Mouse (Mus musculus): Measurements from ENCODE around the gene Slc35e2. TPM values are rescaled to one million over a fixed set of nuclear protein-coding genes. Genes with fewer than 3 reads are reported as not detected.
"Not testable (repeated sequence)": the region's sequence is repeated elsewhere in the genome, so short reads cannot be mapped to it uniquely, and the experiment has no call there.

Slc35e2 gene
- polyA plus RNA-seq, 1 experiment from 2014 or later, result 12.3 TPM

DNA sequence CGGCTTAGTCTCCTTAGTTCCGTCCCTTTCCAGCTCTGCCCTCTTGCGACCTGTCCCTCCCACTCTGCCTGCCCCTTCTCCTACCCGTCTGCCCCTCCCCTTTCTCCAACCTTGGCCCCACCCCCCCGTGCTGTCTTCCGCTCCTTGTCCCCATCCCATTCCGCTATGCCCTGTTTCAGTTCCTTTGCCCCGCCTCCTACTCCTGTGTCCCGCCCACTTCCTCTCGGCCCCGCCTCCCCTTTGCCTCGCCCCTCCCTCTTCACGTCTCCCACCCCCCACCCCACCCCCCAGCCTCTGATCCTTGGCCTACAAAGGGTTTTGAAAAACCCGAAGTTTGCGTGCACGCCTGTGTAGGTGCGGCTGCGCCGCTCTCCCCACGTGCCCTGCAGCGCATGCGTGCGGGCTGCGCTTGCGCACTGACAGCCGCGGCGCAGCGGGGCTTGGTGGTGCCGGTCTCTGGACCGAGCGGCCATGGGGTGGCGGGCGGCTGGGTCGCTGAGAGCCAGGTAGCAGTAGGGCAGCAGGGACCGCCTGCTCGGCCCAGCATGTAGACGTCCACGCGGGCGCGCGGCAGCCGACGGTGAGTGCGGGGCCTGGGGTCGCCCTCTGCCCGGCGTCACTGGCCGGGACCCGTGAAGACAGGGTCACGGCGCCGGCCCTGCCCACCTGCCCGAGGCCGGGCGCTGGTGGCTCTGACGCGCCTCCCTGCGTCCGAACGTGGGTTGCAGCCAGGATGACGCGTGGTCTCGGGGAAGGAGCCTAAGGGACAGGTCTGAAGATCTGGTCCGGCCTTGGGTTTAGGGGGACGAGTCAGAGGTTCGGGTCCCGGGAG is 37.6 kb upstream of the Slc35e2 start:
- H3K27me3 ChIP-seq (replicated peaks; ENCODE audit: control insufficient read depth, insufficient read depth, low read length), result no peaks in the 10 kb centered on the region
- under 1% methylated on average over 64 of the region's 69 CpGs for WGBS
- peak overlapping the region; percentile 93 for H3K27ac ChIP-seq (ENCODE audit: low read depth, low read length)
- H3K4me1 ChIP-seq (ENCODE audit: control insufficient read depth, insufficient read depth, low read depth, low read length), result peaks cover 21% of the 10 kb centered on the region
- peak overlapping the region; percentile 91 for H3K4me2 ChIP-seq (ENCODE audit: low read length)
- peak overlapping the region; percentile 88 for H3K4me3 ChIP-seq (ENCODE audit: low read length)
- H3K9ac ChIP-seq (ENCODE audit: low read depth, low read length), result peak overlapping the region; percentile 89
- peaks cover 22% of the 10 kb centered on the region for H3K36me3 ChIP-seq (ENCODE audit: control insufficient read depth, insufficient read depth, low read length)
- peak; percentile 97 for ATAC-seq
- no peaks in the 10 kb centered on the region for H3K9me3 ChIP-seq (ENCODE audit: control insufficient read depth, low read length)

GRCm38 (mm10) chr4:155564315-155565069 is 36.7 kb upstream of the Slc35e2 start:
- ATAC-seq, result no peak
- Histone ChIP-seq H3K4me1 (ENCODE audit: control insufficient read depth, insufficient read depth, low read depth, low read length) (peaks cover 21% of the 10 kb centered on the region), H3K9me3 (ENCODE audit: control insufficient read depth, low read length) (no peaks in the 10 kb centered on the region), H3K9ac (ENCODE audit: low read depth, low read length) (peak overlapping the region; percentile 89), H3K4me3 (ENCODE audit: low read length) (peak overlapping the region; percentile 88), H3K27ac (ENCODE audit: low read depth, low read length) (peak overlapping the region; percentile 93), H3K36me3 (ENCODE audit: control insufficient read depth, insufficient read depth, low read length) (peaks cover 14% of the 10 kb centered on the region), H3K4me2 (ENCODE audit: low read length) (peak overlapping the region; percentile 91), H3K27me3 (replicated peaks; ENCODE audit: control insufficient read depth, insufficient read depth, low read length) (no peaks in the 10 kb centered on the region)
- 17% methylated on average over 20 of the region's 20 CpGs for WGBS

- Histone ChIP-seq H3K27me3 (replicated peaks; ENCODE audit: control insufficient read depth, insufficient read depth, low read length) (no peaks in the 10 kb centered on the region), H3K9ac (ENCODE audit: low read depth, low read length) (no peak overlapping the region), H3K27ac (ENCODE audit: low read depth, low read length) (no peak overlapping the region), H3K36me3 (ENCODE audit: control insufficient read depth, insufficient read depth, low read length) (no peaks in the 10 kb centered on the region), H3K9me3 (ENCODE audit: control insufficient read depth, low read length) (no peaks in the 10 kb centered on the region), H3K4me1 (ENCODE audit: control insufficient read depth, insufficient read depth, low read depth, low read length) (peaks cover 21% of the 10 kb centered on the region), H3K4me2 (ENCODE audit: low read length) (no peak overlapping the region), H3K4me3 (ENCODE audit: low read length) (no peak overlapping the region)
- 77% methylated on average over 8 of the region's 8 CpGs for WGBS
- ATAC-seq, result no peak
Observed at GRCm38 (mm10) chr4:155566555-155566954, 34.7 kb upstream of the Slc35e2 start.

DNA sequence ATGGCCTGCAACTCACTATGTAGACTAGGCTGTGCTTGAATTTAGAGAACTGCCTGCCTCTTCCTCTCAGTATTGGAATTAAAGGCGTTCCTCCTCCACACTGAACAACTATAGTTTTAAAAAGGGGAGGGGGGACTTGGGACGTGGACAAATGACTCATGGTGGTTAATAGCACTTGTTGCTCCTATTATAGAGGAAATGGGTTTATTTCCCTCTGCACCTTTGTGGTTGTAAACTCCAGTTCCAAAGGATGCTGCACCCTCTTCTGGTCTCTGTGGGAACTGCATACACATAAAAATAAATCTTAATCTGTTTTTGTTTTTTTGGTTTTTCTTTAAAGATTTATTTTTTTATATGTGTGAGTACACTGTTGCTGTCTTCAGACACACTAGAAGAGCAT is 33.0 kb upstream of the Slc35e2 start:
- no peak overlapping the region for H3K4me2 ChIP-seq (ENCODE audit: low read length)
- H3K27ac ChIP-seq (ENCODE audit: low read depth, low read length), result no peak overlapping the region
- no peaks in the 10 kb centered on the region for H3K27me3 ChIP-seq (replicated peaks; ENCODE audit: control insufficient read depth, insufficient read depth, low read length)
- no peak for ATAC-seq
- no peaks in the 10 kb centered on the region for H3K9me3 ChIP-seq (ENCODE audit: control insufficient read depth, low read length)
- H3K4me1 ChIP-seq (ENCODE audit: control insufficient read depth, insufficient read depth, low read depth, low read length), result peaks cover 12% of the 10 kb centered on the region
- no peak overlapping the region for H3K9ac ChIP-seq (ENCODE audit: low read depth, low read length)
- WGBS, result 28% methylated on average over 2 of the region's 2 CpGs
- no peak overlapping the region for H3K4me3 ChIP-seq (ENCODE audit: low read length)
- no peaks in the 10 kb centered on the region for H3K36me3 ChIP-seq (ENCODE audit: control insufficient read depth, insufficient read depth, low read length)

DNA sequence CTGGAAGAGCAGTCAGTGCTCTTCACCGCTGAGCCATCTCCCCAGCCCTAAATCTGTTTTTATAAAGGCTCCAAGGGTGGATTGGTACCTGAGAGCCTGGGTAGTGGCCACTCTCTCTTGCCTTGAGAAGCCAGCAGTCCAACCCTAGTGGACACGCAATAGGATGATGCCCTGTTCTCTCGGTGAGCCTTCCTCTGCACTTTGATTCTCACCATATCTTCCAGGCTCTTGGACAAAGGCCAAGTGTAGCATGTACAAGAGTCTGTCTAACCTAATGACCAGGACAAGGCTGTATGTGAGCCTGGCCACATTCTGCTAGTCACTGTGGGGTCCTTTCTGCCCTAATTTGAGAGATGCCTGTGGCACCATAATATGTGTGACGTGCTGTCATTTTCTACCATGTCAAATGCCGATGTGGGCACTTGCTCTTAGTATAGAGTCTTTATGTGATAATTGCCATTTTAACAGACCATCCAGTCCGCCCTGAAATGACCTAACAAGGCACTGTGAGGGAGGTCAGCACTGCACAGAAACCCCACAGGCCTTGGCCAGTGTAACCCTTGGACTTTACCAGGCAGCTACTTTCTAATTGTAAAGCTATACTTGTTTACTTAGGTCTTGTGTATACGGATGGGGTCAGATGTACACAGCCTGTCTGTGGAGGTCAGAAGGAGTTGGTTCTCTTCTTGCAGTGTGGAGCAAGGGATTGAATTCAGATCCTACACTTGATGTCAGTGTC is 32.4 kb upstream of the Slc35e2 start:
- Histone ChIP-seq H3K4me3 (ENCODE audit: low read length) (no peak overlapping the region), H3K27me3 (replicated peaks; ENCODE audit: control insufficient read depth, insufficient read depth, low read length) (no peaks in the 10 kb centered on the region), H3K9me3 (ENCODE audit: control insufficient read depth, low read length) (no peaks in the 10 kb centered on the region), H3K9ac (ENCODE audit: low read depth, low read length) (no peak overlapping the region), H3K36me3 (ENCODE audit: control insufficient read depth, insufficient read depth, low read length) (no peaks in the 10 kb centered on the region), H3K4me1 (ENCODE audit: control insufficient read depth, insufficient read depth, low read depth, low read length) (peaks cover 12% of the 10 kb centered on the region), H3K4me2 (ENCODE audit: low read length) (no peak overlapping the region), H3K27ac (ENCODE audit: low read depth, low read length) (no peak overlapping the region)
- WGBS, result 95% methylated on average over 7 of the region's 7 CpGs
- ATAC-seq, result no peak

DNA sequence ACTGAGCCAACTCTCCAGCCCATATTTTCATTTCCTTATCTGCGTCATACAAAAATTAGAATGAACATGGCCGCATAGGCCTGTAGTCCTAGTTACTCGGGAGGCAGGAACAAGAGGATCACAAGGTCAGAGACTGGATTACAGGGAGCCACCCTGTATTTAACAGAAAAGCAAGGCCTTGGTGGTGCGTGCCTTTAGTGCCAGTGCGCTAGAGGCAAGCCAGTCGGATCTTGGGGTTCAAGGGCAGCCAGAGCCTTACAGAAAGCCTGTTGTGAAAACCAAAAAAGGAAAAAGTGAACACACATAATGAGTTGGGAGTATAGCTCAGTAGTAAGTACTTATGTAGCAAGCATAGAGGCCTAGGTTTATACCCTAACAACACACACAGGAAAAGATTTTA is 31.4 kb upstream of the Slc35e2 start:
- Histone ChIP-seq H3K36me3 (ENCODE audit: control insufficient read depth, insufficient read depth, low read length) (no peaks in the 10 kb centered on the region), H3K4me1 (ENCODE audit: control insufficient read depth, insufficient read depth, low read depth, low read length) (peaks cover 7% of the 10 kb centered on the region), H3K9me3 (ENCODE audit: control insufficient read depth, low read length) (no peaks in the 10 kb centered on the region), H3K27ac (ENCODE audit: low read depth, low read length) (no peak overlapping the region), H3K4me3 (ENCODE audit: low read length) (no peak overlapping the region), H3K9ac (ENCODE audit: low read depth, low read length) (no peak overlapping the region), H3K27me3 (replicated peaks; ENCODE audit: control insufficient read depth, insufficient read depth, low read length) (no peaks in the 10 kb centered on the region), H3K4me2 (ENCODE audit: low read length) (no peak overlapping the region)
- WGBS, result 93% methylated on average over 6 of the region's 6 CpGs
- ATAC-seq, result no peak

DNA sequence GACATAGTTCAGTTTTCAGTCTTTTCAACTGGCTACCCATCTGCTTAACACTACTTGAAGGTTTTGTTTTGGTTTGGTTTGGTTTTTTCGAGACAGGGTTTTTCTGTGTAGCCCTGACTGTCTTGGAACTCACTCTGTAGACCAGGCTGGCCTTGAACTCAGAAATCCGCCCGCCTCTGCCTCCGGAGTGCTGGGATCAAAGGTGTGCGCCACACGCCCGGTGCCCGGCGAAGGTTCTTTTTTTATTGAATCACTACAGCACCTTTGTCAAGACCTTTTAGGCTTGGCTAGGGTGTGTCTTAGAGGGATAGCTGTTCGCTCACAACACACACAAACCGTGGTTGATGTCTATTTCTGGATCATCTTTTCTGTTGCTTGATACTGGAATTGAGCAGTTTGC is 30.9 kb upstream of the Slc35e2 start:
- H3K9me3 ChIP-seq (ENCODE audit: control insufficient read depth, low read length); H3K4me2 ChIP-seq (ENCODE audit: low read length); H3K4me1 ChIP-seq (ENCODE audit: control insufficient read depth, insufficient read depth, low read depth, low read length); H3K4me3 ChIP-seq (ENCODE audit: low read length); H3K9ac ChIP-seq (ENCODE audit: low read depth, low read length); ATAC-seq; H3K27me3 ChIP-seq (replicated peaks; ENCODE audit: control insufficient read depth, insufficient read depth, low read length); H3K27ac ChIP-seq (ENCODE audit: low read depth, low read length); H3K36me3 ChIP-seq (ENCODE audit: control insufficient read depth, insufficient read depth, low read length): not testable (repeated sequence)
- 94% methylated on average over 11 of the region's 11 CpGs for WGBS

- no peak for ATAC-seq
- no peaks in the 10 kb centered on the region for H3K27me3 ChIP-seq (replicated peaks; ENCODE audit: control insufficient read depth, insufficient read depth, low read length)
- no peak overlapping the region for H3K4me3 ChIP-seq (ENCODE audit: low read length)
- no peak overlapping the region for H3K4me2 ChIP-seq (ENCODE audit: low read length)
- no peaks in the 10 kb centered on the region for H3K4me1 ChIP-seq (ENCODE audit: control insufficient read depth, insufficient read depth, low read depth, low read length)
- H3K36me3 ChIP-seq (ENCODE audit: control insufficient read depth, insufficient read depth, low read length), result no peaks in the 10 kb centered on the region
- 89% methylated on average over 2 of the region's 2 CpGs for WGBS
- no peak overlapping the region for H3K27ac ChIP-seq (ENCODE audit: low read depth, low read length)
- H3K9ac ChIP-seq (ENCODE audit: low read depth, low read length), result no peak overlapping the region
- H3K9me3 ChIP-seq (ENCODE audit: control insufficient read depth, low read length), result no peaks in the 10 kb centered on the region
Observed at GRCm38 (mm10) chr4:155571442-155571841, 29.8 kb upstream of the Slc35e2 start.

- no peak overlapping the region for H3K4me3 ChIP-seq (ENCODE audit: low read length)
- H3K4me2 ChIP-seq (ENCODE audit: low read length), result no peak overlapping the region
- no peak overlapping the region for H3K9ac ChIP-seq (ENCODE audit: low read depth, low read length)
- 94% methylated on average over 2 of the region's 2 CpGs for WGBS
- no peak for ATAC-seq
- H3K27ac ChIP-seq (ENCODE audit: low read depth, low read length), result no peak overlapping the region
- peaks cover 5% of the 10 kb centered on the region; the same call in 1 of the 2 replicates for H3K36me3 ChIP-seq (ENCODE audit: control insufficient read depth, insufficient read depth, low read length)
- H3K9me3 ChIP-seq (ENCODE audit: control insufficient read depth, low read length), result no peaks in the 10 kb centered on the region
- no peaks in the 10 kb centered on the region for H3K27me3 ChIP-seq (replicated peaks; ENCODE audit: control insufficient read depth, insufficient read depth, low read length)
- no peaks in the 10 kb centered on the region for H3K4me1 ChIP-seq (ENCODE audit: control insufficient read depth, insufficient read depth, low read depth, low read length)
Observed at GRCm38 (mm10) chr4:155573155-155573554, 28.1 kb upstream of the Slc35e2 start.
